Mouse (Mus musculus) kidney, embryonic 16.5 days (tissue): ENCODE measurements at regions not wholly inside any gene's neighbourhood (a gene's known extent, or its start where the extent isn't known, plus 50 kb on each side); places are given as distances from the start of the nearest gene placed in this dataset.

Experiments used
- ATAC-seq: fragments of 200-750 bp; cut with Nextera tagmentation; 2 replicates; pipeline ENCODE4 v1.8.0; 2017; ENCODE audit warnings: moderate TSS enrichment; ENCODE audit not compliant: low FRiP score, low TSS enrichment
- H3K27ac ChIP-seq: fragments of 300-500 bp; sonication (generic); 2 replicates; pipeline ENCODE4 v1.5.1; 2014; ENCODE audit warnings: low read length
- H3K27me3 ChIP-seq: fragments of 300-500 bp; sonication (generic); 2 replicates; pipeline ENCODE4 v1.6.1; 2014; ENCODE audit warnings: low read length, control low read depth, mixed read lengths; ENCODE audit not compliant: insufficient read depth
- H3K36me3 ChIP-seq: fragments of 300-500 bp; sonication (generic); 2 replicates; pipeline ENCODE4 v1.6.1; 2014; ENCODE audit warnings: low read length, control low read depth, mixed read lengths; ENCODE audit not compliant: insufficient read depth
- H3K4me1 ChIP-seq: fragments of 300-500 bp; sonication (generic); 2 replicates; pipeline ENCODE4 v1.6.1; 2014; ENCODE audit warnings: low read length, control low read depth, mixed read lengths; ENCODE audit not compliant: insufficient read depth
- H3K4me2 ChIP-seq: fragments of 300-500 bp; sonication (generic); replicated peaks from 2 replicates; pipeline ENCODE4 v1.6.1; 2014; ENCODE audit warnings: low read depth, low read length
- H3K4me3 ChIP-seq: fragments of 300-500 bp; sonication (generic); 2 replicates; pipeline ENCODE4 v1.5.1; 2014; ENCODE audit warnings: mild to moderate bottlenecking, low read length
- H3K9ac ChIP-seq: fragments of 300-500 bp; sonication (generic); replicated peaks from 2 replicates; pipeline ENCODE4 v1.6.1; 2014; ENCODE audit warnings: low read length
- H3K9me3 ChIP-seq: fragments of 300-500 bp; sonication (generic); 2 replicates; pipeline ENCODE4 v1.6.1; 2016; ENCODE audit warnings: low read length, control low read depth
- WGBS: fragments of 180-500 bp; shearing (Covaris S2); extraction: QIAGEN DNeasy Blood & Tissue Kit; methylation state at CpG from one replicate; pipeline ENCODE4 v1.1.7; 2014; 5-methylcytosine and 5-hydroxymethylcytosine counted together

- no peaks in the 10 kb centered on the region for H3K4me1 ChIP-seq
- H3K9me3 ChIP-seq, result no peaks in the 10 kb centered on the region
- no peak overlapping the region for H3K9ac ChIP-seq
- 0 out of 2 replicates have a peak overlapping the region, but pooled peaks have one; percentile 10 for H3K4me2 ChIP-seq
- no peak overlapping the region for H3K27ac ChIP-seq
- no peaks in the 10 kb centered on the region for H3K36me3 ChIP-seq
- 25% methylated on average over 6 of the region's 6 CpGs for WGBS
- H3K27me3 ChIP-seq, result no peaks in the 10 kb centered on the region
- no peak overlapping the region for H3K4me3 ChIP-seq
- ATAC-seq, result no peak
Observed at GRCm38 (mm10) chr2:21267149-21267761, 61.7 kb downstream of the Thnsl1 start.

DNA sequence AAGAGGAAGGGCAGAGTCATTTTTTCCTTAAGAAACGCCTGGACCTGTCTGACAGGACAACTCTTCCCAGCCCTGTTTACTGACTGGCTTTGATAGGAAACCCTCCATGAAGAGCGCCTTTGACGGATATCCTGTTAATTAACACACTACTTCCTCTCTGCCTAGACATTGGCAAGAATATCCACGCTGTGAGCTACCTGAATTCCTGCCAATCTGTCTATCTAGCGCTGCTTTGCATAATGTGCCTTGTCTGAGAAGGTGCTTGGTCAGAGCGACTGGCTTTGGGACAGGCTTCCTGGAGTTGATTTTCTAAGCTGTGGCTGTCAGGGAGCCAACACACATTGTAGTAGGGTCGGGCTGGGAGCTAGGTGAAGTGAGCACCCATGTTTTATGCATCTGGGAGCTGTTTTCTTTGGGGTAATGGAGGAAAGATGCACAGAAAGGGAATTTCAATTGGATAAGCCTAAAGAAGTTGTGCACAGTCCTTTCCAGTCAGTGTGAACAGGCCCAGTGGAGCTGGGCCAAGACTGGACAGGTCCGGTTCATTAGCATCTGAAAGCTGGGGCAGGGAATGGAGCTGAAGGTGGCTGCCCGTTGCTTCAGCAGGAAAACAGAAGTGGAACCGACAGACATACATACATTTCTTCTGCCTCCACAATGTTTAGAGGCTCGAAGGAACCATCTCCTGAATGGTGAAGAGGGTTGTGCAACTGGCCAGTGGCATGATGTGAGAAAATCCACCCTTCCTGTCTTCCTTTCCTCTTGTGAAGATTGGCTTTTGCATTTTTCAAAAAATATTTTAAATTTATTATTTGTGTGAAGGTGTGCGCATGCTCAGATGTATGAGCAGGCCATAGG, 64.7 kb downstream of the Thnsl1 start:
- H3K9ac ChIP-seq, result no peak overlapping the region
- H3K36me3 ChIP-seq, result no peaks in the 10 kb centered on the region
- WGBS, result 69% methylated on average over 12 of the region's 12 CpGs
- H3K27me3 ChIP-seq, result no peaks in the 10 kb centered on the region
- H3K4me1 ChIP-seq, result no peaks in the 10 kb centered on the region
- no peak overlapping the region for H3K27ac ChIP-seq
- no peak overlapping the region for H3K4me2 ChIP-seq
- H3K4me3 ChIP-seq, result no peak overlapping the region
- no peaks in the 10 kb centered on the region for H3K9me3 ChIP-seq
- ATAC-seq, result no peak

GRCm38 (mm10) chr2:21273416-21273815, 67.9 kb downstream of the Thnsl1 start:
- H3K9ac ChIP-seq, result no peak overlapping the region
- no peaks in the 10 kb centered on the region for H3K36me3 ChIP-seq
- no peak for ATAC-seq
- H3K4me1 ChIP-seq, result no peaks in the 10 kb centered on the region
- H3K4me3 ChIP-seq, result no peak overlapping the region
- H3K9me3 ChIP-seq, result no peaks in the 10 kb centered on the region
- H3K27me3 ChIP-seq, result no peaks in the 10 kb centered on the region
- H3K4me2 ChIP-seq, result no peak overlapping the region
- 94% methylated on average over 4 of the region's 4 CpGs for WGBS
- no peak overlapping the region for H3K27ac ChIP-seq

DNA sequence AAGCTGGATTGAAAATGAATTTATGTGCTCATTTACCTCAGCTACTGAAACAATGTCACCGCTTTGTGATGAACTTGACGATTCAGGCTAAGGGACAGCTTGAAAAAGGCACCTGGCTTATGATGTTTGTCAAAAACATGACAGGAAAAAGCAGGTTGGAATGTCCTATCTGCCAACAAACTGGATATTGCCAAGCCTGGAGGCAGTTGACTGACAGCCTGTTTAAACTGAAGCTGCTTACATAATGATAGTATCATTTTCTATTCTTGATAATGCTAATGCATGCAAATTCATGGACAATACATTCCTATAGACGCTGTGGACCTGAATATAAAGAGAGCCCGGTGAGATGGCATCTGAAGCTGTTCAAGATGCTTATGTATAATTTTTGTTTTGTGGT, 69.8 kb downstream of the Thnsl1 start:
- Histone ChIP-seq H3K36me3 (no peaks in the 10 kb centered on the region), H3K4me2 (no peak overlapping the region), H3K4me3 (no peak overlapping the region), H3K9me3 (no peaks in the 10 kb centered on the region), H3K4me1 (no peaks in the 10 kb centered on the region), H3K9ac (no peak overlapping the region), H3K27me3 (no peaks in the 10 kb centered on the region), H3K27ac (no peak overlapping the region)
- WGBS, result 89% methylated on average over 4 of the region's 4 CpGs
- ATAC-seq, result no peak

DNA sequence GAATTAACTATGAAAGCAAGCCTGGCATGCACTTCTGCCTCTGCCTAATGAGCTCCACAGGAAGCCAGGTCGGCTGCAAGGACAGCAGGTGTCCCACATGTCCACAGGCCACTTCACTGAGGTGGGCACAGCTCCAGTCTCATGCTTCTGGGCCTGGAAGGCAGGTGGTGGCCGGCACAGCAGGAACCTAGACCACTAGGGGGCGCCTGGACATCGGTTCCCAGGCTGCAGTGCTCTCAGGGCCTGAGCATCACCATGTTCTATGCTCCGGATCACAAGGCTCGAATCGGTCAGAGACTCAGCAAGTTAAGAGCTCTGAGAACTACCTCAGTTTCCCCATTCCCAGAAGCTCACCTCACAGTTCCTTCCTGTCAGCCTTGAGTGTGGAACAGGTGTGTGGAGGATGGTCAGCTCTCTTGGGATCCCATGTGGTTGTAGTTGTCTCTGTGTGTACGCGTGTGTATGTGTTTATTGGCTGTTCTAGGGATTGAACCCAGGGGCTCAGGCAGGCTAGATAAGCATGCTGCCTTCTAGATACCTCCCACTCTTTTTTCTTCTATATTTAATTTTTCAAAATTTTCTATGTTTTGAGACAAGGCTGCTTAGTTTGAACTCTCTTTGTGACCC, 75.4 kb downstream of the Thnsl1 start:
- Histone ChIP-seq H3K4me1 (no peaks in the 10 kb centered on the region), H3K4me2 (no peak overlapping the region), H3K9me3 (no peaks in the 10 kb centered on the region), H3K4me3 (no peak overlapping the region), H3K27ac (no peak overlapping the region), H3K9ac (no peak overlapping the region), H3K36me3 (no peaks in the 10 kb centered on the region), H3K27me3 (no peaks in the 10 kb centered on the region)
- 35% methylated on average over 9 of the region's 9 CpGs for WGBS
- ATAC-seq, result peak; percentile 93; the same call in 1 of the 2 replicates

GRCm38 (mm10) chr2:21282505-21283200, 77.1 kb downstream of the Thnsl1 start:
- Histone ChIP-seq H3K27ac (no peak overlapping the region), H3K4me2 (no peak overlapping the region), H3K9ac (no peak overlapping the region), H3K36me3 (no peaks in the 10 kb centered on the region), H3K9me3 (no peaks in the 10 kb centered on the region), H3K4me3 (no peak overlapping the region), H3K4me1 (no peaks in the 10 kb centered on the region), H3K27me3 (no peaks in the 10 kb centered on the region)
- WGBS, result 82% methylated on average over 14 of the region's 14 CpGs
- no peak for ATAC-seq

GRCm38 (mm10) chr2:21284881-21285280, 79.4 kb downstream of the Thnsl1 start:
- Histone ChIP-seq H3K27me3 (no peaks in the 10 kb centered on the region), H3K4me1 (no peaks in the 10 kb centered on the region), H3K4me2 (no peak overlapping the region), H3K9me3 (no peaks in the 10 kb centered on the region), H3K4me3 (no peak overlapping the region), H3K36me3 (no peaks in the 10 kb centered on the region), H3K27ac (no peak overlapping the region), H3K9ac (no peak overlapping the region)
- no peak for ATAC-seq
- 98% methylated on average over 3 of the region's 3 CpGs for WGBS

DNA sequence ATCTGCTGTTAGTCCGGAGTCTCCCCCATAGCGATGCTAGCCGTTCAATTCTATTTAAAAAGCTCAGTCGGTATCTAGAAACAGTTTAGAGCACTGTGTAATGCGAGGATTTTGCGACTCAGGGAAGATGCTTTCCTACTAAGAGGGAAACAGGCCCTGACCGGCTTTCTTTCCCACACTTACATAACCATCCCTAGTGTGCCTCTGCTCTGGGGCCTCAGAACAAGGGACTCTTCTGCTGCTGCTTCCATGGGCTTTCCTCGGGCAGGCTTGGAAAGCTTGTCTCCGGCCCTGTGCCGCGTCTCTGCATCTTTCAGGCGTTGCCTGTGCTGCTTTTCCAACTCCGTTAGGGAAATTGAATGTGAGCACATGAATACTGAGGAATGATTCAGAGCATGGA, 79.6 kb upstream of the Gpr158 start:
- H3K9ac ChIP-seq, result no peak overlapping the region
- no peak overlapping the region for H3K4me3 ChIP-seq
- no peaks in the 10 kb centered on the region for H3K36me3 ChIP-seq
- no peak overlapping the region for H3K27ac ChIP-seq
- no peak for ATAC-seq
- no peaks in the 10 kb centered on the region for H3K4me1 ChIP-seq
- WGBS, result 86% methylated on average over 13 of the region's 13 CpGs
- H3K4me2 ChIP-seq, result no peak overlapping the region
- no peaks in the 10 kb centered on the region for H3K27me3 ChIP-seq
- H3K9me3 ChIP-seq, result no peaks in the 10 kb centered on the region

DNA sequence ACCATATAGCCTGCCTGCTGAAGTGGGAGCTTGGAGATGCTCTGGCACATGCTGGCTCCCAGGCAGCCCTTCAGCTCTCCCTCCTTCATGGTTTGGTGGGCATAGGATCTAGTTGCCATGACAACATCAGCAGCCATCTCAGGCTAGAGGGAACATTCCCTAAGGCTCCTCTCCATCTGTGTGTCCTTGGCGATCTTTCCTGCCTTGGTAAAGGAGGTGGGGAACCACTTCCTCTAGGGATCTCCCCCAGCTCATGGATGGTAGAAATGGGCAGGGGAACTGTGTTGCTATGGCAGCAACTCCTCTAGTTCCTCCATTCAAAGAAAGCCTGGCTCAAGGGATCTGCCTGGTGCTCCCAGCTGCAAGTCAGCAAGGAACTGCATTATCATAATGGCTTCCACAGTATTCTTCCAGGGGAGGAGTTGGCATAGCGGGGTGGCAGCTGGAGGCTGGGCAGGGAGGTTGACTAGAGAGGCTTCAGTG, 74.6 kb upstream of the Gpr158 start:
- WGBS, result 65% methylated on average over 2 of the region's 2 CpGs
- Histone ChIP-seq H3K9me3 (no peaks in the 10 kb centered on the region), H3K4me1 (no peaks in the 10 kb centered on the region), H3K36me3 (no peaks in the 10 kb centered on the region), H3K27me3 (no peaks in the 10 kb centered on the region), H3K9ac (no peak overlapping the region), H3K4me3 (no peak overlapping the region), H3K27ac (no peak overlapping the region), H3K4me2 (no peak overlapping the region)
- ATAC-seq, result no peak
